Mouse (Mus musculus): ENCODE results near the gene Otp.

The Otp gene

DNA sequence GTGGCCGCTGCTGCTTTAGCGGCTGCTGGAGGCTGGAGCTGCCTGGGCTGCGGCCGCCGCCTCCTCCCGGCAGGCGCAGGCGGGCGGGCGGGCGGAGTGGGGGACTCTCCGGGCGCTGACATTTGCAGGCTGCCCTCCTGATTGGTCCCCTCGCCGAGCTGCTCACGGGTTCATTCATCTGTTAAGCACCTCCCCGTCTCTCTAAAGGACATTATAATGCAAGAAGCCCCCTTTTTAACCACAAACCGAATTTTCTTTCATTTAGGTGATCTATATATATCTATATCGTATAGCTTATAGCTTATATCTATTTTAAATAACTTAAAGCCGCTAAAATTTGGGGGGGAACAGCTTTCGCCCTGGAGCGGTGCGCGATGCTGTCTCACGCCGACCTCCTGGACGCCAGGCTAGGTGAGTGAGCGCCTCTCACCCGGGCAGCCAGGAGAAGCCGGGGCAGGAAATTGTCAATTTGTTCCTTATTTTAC is at the start of gene Otp:
TSS of gene Otp (plus strand) at position 207 of the 485 bp plus-strand sequence.
- no peak for DNase-seq

GRCm38 (mm10) chr13:94826389-94826788 is 49.0 kb upstream of the Otp start:
- no peak for DNase-seq

DNA sequence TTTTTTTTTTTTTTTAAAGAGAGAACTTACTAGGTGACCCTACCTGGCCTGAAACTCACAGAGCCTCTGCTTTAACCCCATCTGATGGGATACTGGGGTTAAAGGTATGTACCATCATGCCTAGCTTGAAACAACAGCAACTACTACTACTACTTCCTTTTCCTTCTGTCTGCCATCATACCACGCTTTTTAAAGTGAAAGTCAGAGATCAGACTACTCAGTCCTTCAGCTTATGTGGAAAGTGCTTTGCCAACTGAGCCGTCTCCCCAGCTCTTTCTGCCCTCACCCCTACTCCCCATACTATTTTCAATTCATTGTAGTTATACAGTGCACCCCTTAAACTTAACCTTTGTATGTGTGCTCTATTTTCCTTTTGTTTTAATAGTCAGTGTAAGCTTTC is 48.4 kb upstream of the Otp start:
- DNase-seq = no peak

DNA sequence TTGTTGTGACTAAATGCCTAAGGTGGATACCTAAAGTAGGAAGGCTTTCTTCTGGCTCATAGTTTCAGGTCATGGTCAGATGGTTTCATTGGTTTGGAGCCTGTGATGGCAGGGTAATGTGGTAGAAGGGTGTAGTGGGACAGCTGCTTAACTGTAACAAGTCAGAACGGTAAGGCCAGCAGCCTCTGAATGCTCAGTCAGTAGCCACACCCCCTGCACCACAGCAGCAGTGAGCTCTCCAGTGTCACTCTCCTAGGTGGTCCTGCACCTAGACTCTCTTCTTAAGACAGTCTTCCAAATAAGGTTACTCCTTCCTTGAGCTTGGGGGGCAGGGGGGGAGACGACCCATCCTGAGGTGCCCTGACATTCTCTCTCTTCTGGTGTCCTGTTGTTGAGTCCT is 47.6 kb upstream of the Otp start:
- DNase-seq = no peak

DNA sequence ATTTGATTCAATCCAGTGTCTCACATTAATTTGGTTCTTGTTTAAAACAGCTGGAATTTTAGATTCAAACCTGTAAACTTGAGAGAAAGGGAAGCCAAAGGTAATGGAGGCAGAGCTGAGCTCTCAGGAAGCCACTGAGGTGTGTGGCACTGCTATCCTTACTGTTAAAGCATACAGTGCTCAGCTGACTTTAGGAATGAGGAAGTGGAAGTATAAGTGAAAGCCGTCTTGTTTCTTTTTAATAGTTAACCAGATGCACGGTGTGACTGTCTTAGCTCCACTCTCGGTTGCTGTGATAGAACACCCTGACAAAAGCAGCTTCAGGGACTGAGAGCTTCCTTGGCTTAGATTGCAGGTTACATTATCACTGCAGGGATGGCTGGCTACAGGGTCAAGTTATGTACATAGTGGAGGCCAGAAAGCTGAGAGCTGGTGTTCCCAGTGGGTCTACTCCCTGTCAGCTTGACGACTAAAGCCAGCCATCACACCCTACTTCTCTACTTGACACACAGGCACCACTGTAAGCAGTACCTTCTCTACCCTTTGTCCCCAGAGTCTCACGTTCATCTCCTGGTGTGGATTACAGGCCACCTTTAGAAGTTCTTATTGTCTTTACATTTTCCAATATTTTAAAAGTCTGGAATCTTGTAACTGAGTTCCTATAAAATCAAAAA is 37.2 kb upstream of the Otp start:
- peak; percentile 4 for DNase-seq

DNA sequence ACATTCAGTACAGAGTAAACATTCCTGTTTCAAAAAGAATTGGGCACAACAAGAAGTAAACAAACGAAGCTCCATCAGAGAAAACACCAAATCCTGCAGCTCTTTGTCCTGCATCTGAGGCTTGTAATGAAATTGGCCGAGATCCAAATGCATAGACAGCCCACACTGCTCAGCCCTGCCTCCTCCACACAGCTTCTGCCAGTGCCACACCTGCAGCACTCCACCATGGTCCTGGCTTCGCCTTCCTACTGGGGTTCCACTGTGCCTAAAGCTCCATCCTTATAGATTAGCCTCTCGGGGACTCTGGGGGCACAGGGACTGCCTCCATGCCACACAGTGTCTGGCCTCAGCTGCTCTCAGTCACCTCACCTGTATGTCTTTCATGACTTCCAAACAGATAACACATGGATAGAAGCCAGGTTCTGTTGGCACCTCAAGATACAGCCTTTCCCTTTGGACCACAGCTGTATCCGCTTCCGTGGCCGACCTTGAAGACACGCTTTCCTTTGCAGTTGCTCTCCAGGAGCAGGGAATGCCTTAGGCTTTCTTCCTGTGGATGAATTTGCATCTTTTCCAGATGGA is 36.6 kb upstream of the Otp start:
- DNase-seq = peak; percentile 6

DNA sequence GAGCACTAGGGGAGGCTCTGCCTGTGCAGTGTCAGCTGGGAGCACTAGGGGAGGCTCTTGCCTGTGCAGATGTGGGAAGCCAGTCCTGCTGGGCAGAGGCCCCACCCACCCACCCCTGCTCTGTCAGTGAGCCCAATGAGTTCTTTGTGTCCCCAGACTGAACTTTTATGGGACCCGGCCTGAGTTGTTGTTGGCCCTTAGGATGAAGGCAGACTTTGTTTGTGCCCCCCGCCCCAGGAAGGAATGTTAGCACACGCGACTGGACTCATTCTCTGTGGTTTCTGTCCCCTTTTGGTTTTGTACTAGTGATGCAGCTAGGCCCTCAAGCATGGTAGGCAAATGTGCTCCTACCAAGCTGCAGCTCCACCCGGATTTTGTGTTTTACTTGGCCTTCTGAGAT is 32.2 kb upstream of the Otp start:
- DNase-seq = no peak

DNA sequence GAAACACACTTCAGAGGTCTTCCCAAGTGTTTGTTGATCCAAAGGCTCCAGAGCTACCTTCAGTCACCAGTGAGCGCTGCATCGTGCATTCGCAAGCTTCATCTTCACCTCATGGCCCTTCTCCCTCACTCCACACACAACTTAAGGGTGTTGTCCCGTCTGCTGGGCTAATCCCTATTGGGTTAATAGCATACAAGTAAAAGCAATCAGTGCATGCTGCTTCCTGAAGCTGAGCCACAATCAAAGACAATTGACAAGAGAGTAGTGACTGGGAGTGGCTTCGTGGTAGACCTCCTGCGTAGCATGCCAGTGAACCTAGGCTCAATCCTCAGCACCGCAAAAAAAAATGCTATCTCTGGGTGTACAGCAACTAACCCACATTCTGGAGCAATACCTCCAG is 27.5 kb upstream of the Otp start:
- no peak for DNase-seq

DNA sequence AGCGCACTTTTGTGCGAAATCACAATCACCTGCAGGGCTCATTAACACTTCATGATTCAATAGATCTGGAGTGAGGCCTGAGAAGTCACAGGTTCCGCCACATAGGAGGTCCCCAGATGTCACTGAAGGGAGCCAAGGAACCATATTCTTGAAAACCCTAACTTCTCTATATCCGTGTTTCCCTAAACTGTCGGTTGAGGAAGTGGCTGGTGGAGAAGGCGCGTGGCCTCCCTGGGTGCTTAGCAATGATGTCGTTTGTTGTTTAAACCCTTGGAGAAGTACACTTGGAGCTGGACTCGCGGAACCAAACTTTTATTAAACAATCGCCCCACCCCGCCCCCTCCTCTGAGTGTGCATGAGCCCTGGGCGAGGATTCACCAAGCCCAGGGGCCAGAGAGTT is 26.1 kb upstream of the Otp start:
- no peak for DNase-seq

GRCm38 (mm10) chr13:94858016-94858575 is 17.3 kb upstream of the Otp start:
- no peak for DNase-seq

DNA sequence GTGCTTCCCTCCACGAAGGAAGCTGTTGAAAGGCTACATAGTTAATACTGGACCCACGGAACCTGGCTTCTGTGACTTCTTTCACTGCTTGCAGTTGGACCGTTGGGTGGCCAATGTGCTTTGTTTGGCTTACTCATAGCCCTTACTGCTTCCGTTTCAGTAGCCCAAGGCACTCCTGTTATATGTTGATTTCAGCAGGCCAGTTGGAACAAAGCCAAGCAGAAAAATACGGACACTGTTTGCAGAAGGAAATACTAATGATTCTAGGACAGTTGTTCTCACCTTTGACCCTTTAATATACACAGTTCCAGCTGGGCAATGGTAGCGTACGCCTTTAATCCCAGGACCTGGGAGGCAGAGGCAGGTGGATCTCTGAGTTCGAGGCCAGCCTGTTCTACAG is 16.1 kb upstream of the Otp start:
- no peak for DNase-seq

- no peak for DNase-seq
These were observed 12.7 kb upstream of the Otp start for GRCm38 (mm10) chr13:94862491-94863230.

DNA sequence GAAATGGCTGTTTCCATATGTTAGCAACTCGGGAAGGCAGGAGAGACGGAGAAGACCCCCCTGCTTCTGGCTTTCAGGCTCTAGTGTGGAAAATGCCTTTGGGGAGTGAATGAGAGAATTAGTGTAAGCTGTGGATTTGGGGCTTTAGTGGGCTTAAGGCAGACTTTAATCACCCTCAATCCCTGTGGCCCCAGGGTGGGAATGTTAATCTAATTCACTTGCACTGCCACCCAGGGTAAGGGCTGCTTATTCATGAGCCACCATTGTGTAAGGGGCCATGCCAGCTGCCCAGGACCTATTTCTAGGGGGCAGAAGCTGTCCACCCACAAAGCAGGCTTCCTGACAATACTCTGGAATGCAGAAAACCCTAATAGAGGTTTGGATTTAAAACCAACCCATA is 8.5 kb upstream of the Otp start:
- DNase-seq = no peak

GRCm38 (mm10) chr13:94867772-94868171 is 7.6 kb upstream of the Otp start:
- DNase-seq = no peak

- DNase-seq = peak; percentile 43
These were observed 6.9 kb upstream of the Otp start for GRCm38 (mm10) chr13:94868478-94868950.

DNA sequence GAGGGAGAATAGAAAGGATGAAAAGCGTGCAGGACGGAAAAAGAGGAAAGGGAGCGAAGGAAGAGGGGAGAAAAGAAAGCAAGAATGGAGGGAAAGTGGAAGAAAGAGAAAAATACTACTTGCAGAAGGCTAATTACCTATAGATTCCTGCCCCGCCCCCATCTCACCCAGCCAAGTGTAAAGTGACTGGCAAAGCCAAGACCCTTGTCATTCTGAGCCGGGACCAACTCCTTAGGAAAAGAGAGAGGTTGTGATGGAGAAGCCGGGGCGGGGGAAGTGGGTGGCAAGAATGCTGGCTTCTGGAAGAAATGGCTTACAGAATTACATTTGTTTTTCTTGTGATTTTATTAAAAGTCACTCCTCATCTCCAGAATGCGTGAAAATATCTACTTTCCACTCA is 5.9 kb upstream of the Otp start:
- DNase-seq = no peak

DNA sequence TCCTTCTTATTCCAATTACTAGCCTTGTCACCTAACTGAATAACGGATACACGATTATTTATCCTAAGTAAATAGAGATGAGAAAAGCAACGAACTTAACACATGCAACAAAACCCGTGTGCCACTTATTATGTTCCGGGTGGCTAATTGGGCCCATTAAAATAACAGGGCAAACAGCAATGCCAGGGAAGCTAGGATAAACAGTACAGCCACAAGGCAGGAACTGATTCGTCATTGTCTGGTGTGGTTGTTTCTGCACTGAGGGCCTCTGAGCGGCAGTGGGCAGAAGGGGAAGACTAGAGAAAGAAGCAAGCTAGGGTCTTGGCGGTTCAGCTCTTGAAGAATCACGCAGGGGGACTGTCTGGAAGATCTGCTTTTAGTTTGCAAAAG is 5.3 kb upstream of the Otp start:
- DNase-seq = no peak

GRCm38 (mm10) chr13:94870461-94871186 is 4.8 kb upstream of the Otp start:
- DNase-seq = no peak

DNA sequence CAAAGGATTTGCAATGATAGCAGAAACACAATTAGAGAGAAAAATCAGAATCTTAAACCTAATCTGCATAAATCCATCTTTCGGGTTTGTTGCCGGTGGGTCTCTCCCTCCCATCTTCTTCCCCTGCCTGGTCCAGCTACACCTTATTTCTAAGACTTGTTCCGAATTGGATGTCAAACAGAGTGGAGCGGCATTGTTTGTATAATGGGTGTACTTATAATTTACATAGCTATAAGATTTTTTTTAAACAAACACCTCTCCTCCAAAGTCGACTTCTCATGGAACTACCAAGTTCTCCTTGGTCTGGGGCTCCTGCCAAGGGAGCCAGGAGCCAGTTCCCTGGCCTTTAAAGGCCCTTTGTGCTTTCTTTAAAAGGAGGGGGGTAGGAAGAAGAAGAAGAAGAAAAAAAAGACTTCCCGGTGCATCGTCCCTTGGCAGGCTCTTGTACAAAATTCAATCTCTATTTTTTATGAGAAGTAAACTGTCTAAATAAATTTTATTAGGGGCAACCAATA is 3.5 kb upstream of the Otp start:
- DNase-seq = no peak

DNA sequence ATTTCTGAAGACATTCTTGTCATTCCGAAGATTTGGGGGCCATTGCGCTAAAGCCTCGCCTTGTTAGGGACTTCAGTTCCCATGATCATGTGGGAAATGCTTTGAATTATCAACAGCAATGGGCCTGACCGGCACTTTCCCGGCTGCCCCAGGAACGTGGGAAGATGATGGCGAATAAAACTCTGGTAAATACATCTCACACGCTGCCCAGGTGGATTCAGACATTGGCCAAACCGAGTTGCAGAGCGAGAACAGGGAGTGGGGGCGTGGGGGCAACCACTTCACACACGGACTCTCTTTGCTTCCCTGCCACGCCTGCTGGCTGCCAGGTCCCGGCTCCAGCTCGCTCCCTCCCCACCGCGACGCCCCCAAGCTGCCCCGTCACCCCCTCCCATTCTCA is 3.0 kb upstream of the Otp start:
- DNase-seq = no peak

DNA sequence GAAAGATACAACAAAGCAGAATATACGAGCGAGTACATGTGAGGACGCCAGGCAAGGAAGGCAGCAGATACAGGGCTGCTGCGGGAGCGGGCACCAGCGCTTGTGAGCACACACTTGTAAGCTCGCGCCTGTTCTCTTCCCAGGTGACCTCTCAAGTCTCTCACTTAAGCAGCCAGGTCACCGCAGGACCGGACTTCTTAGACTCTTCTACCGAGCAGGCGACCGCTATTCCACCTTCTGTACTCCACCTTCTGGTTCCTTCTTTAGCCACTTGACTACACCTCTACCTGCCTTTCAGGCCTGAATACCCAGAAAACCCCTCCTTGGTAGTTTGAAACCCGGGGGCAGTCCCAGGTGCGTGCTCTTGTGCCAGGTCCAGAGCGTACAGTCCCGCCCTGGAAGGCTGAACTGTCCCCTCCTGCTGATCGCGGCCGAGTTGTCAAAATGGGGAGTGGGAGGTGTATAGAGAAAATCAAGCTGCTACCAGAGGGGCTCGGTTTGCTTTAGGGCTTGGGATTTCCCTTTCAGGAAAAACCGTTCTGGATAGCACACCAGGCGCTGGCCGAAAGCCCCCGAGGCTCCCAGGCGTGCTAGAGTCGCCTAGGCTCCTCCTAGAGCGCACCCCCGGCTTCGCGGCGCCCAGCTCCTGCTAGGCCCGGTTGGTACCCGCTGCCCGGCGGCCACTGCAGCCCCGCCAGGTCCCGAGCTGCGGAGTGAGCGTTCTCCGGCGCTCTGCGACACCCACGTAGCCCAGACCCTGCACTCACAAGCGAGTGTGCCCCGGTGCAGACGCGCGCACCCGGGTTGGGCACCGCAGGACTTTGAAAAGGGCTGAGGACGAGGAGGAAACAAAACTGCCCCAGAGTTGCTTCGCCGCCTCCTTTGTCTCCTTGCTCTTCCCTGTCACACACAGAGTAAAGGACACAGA is 2.0 kb upstream of the Otp start:
- DNase-seq = no peak

GRCm38 (mm10) chr13:94874039-94874425 is 1.4 kb upstream of the Otp start:
- no peak for DNase-seq
